ENCODE assay signal across 16 mouse cellular contexts in genomic region chr4:150316546-150316945, GRCm38 (mm10).
"Had no signal": no experiment of that assay in that cellular context is flagged by ENCODE, and none has a peak within 500 bp of the region (broad histone marks: within the 10 kb centered on the region; RNA-seq: fewer than 3 reads in every experiment).

No protein-coding gene starts in this region.

- H3K27me3 ChIP-seq: limb, embryonic 12.5 days; liver, embryonic 13.5 days; lung, embryonic 15.5 days; midbrain, embryonic 13.5 days; neural tube, embryonic 12.5 days had no signal

- H3K27ac ChIP-seq: kidney, postnatal 0 days; left cerebral cortex, adult 2 months; limb, embryonic 12.5 days; liver, embryonic 13.5 days; lung, embryonic 15.5 days; macrophage; midbrain, embryonic 13.5 days; neural tube, embryonic 12.5 days; stomach, postnatal 0 days had no signal

- H3K4me2 ChIP-seq: limb, embryonic 12.5 days; liver, embryonic 13.5 days; lung, embryonic 15.5 days; midbrain, embryonic 13.5 days; neural tube, embryonic 12.5 days had no signal

- DNase-seq: kidney, adult 9 months; liver; liver, embryonic 13.5 days; liver, postnatal 0 days; lung, postnatal 14 days; right cerebral cortex, postnatal 14 days; thymus, postnatal 14 days had no signal

- H3K36me3 ChIP-seq: limb, embryonic 12.5 days; liver, embryonic 13.5 days; lung, embryonic 15.5 days; midbrain, embryonic 13.5 days; neural tube, embryonic 12.5 days had no signal

- ATAC-seq: intestine, postnatal 0 days; liver, postnatal 0 days; midbrain, embryonic 13.5 days had no signal

- H3K9me3 ChIP-seq: limb, embryonic 12.5 days; liver, embryonic 13.5 days; lung, embryonic 15.5 days; midbrain, embryonic 13.5 days; neural tube, embryonic 12.5 days had no signal

- H3K9ac ChIP-seq: limb, embryonic 12.5 days; liver, embryonic 13.5 days; liver, postnatal 0 days; lung, embryonic 15.5 days; midbrain, embryonic 13.5 days; neural tube, embryonic 12.5 days had no signal

- H3K4me3 ChIP-seq: left cerebral cortex, adult 2 months; limb, embryonic 12.5 days; liver, embryonic 13.5 days; lung, embryonic 15.5 days; midbrain, embryonic 13.5 days; neural tube, embryonic 12.5 days had no signal
